28 mouse cellular contexts compared by ENCODE assay signal in the genomic region with DNA sequence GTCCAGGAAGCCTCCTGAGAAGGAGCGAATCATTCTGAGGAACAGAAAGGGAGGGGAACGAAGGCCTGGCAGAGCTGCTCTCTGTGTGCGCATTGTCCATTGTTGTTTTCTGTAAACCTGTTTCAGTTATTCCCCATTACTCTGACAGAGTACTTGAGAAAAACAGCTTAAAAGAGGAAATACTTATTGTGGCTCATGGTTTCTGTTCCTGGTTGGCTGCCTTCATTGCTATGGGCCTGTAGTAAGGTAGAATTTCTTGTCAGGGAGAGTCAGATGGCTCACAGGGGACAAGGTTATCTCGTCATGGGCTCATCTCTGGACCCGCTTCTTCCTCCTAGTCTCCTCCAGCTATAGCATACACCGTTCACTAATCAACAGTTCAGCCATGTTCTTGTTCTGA.
A peak's percentile ranks its signal among the peaks of the same experiment; 100 is the strongest.
DNase-seq lines count a peak whose midpoint lies in the region; ATAC-seq lines count a peak whose summit lies in the region.
"Had no signal": no experiment of that assay in that cellular context is flagged by ENCODE, and none has a peak within 500 bp of the region (broad histone marks: within the 10 kb centered on the region; RNA-seq: fewer than 3 reads in every experiment).

No protein-coding gene starts in this region.

- H3K27me3 ChIP-seq in hindbrain, embryonic 11.5 days (ENCODE audit: control insufficient read depth, insufficient read depth, low read length): no peaks in the 10 kb centered on the region
- H3K27me3 ChIP-seq: forebrain, embryonic 15.5 days; heart, embryonic 15.5 days; hindbrain, embryonic 13.5 days; limb, embryonic 15.5 days; liver, embryonic 15.5 days; megakaryocyte, embryonic 14.5 days; midbrain, embryonic 12.5 days; neural tube, embryonic 15.5 days had no signal

- H3K9me3 ChIP-seq in hindbrain, embryonic 11.5 days (ENCODE audit: control insufficient read depth, low read length): no peaks in the 10 kb centered on the region
- H3K9me3 ChIP-seq: forebrain, embryonic 15.5 days; G1E; heart, embryonic 10.5 days; heart, embryonic 15.5 days; hindbrain, embryonic 13.5 days; limb, embryonic 10.5 days; limb, embryonic 15.5 days; liver, embryonic 15.5 days; megakaryocyte, embryonic 14.5 days; midbrain, embryonic 12.5 days; neural tube, embryonic 15.5 days had no signal

- no peak overlapping the region for H3K27ac ChIP-seq in hindbrain, embryonic 11.5 days (ENCODE audit: low read depth, low read length)
- H3K27ac ChIP-seq: forebrain, embryonic 15.5 days; heart, embryonic 10.5 days; heart, embryonic 15.5 days; hindbrain, embryonic 13.5 days; kidney, postnatal 0 days; limb, embryonic 10.5 days; limb, embryonic 15.5 days; liver, embryonic 15.5 days; midbrain, embryonic 12.5 days; neural tube, embryonic 15.5 days had no signal

- no peaks in the 10 kb centered on the region for H3K36me3 ChIP-seq in hindbrain, embryonic 11.5 days (ENCODE audit: control insufficient read depth, insufficient read depth, low read length)
- H3K36me3 ChIP-seq: forebrain, embryonic 15.5 days; G1E; heart, embryonic 10.5 days; heart, embryonic 15.5 days; hindbrain, embryonic 13.5 days; limb, embryonic 10.5 days; limb, embryonic 15.5 days; liver, embryonic 15.5 days; midbrain, embryonic 12.5 days; neural tube, embryonic 15.5 days had no signal

- H3K4me3 ChIP-seq in hindbrain, embryonic 11.5 days (ENCODE audit: low read depth, low read length): no peak overlapping the region
- H3K4me3 ChIP-seq: forebrain, embryonic 15.5 days; heart, embryonic 10.5 days; heart, embryonic 15.5 days; hindbrain, embryonic 13.5 days; limb, embryonic 10.5 days; limb, embryonic 15.5 days; liver, embryonic 15.5 days; megakaryocyte, embryonic 14.5 days; midbrain, embryonic 12.5 days; neural tube, embryonic 15.5 days had no signal

- H3K4me2 ChIP-seq in hindbrain, embryonic 11.5 days (replicated peaks; ENCODE audit: low read depth, low read length): no peak overlapping the region
- H3K4me2 ChIP-seq: forebrain, embryonic 15.5 days; heart, embryonic 15.5 days; hindbrain, embryonic 13.5 days; limb, embryonic 15.5 days; liver, embryonic 15.5 days; midbrain, embryonic 12.5 days; neural tube, embryonic 15.5 days had no signal

- DNase-seq in lung, postnatal 36 days: peak; percentile 30
- no peak for DNase-seq in lung, adult 18-20 months
- DNase-seq in B cell, adult 2 months: peak; percentile 59 to 62
- DNase-seq in monocyte, adult 2 months (ENCODE audit: low read depth in 1 of 2, low spot score in 2 of 2): peak; percentile 1 to 10
- no peak for DNase-seq in hindbrain, embryonic 11.5 days (ENCODE audit: low spot score)
- no peak for DNase-seq in gastrocnemius, postnatal 25 days
- no peak for DNase-seq in right cerebral cortex, postnatal 4 days
- DNase-seq: adrenal gland, adult 8-10 months; cerebellum, adult 8-10 months; cerebellum, postnatal 25 days; kidney, adult 8-10 months; layer of hippocampus, adult 9-11 months; right cerebral cortex, adult 18-20 months; thymus, postnatal 4 days had no signal

- WGBS in hindbrain, embryonic 11.5 days: 87% methylated on average over 6 of the region's 6 CpGs

- no peaks in the 10 kb centered on the region for H3K4me1 ChIP-seq in hindbrain, embryonic 11.5 days (replicated peaks; ENCODE audit: control insufficient read depth, insufficient read depth, low read length)
- H3K4me1 ChIP-seq: forebrain, embryonic 15.5 days; heart, embryonic 10.5 days; heart, embryonic 15.5 days; hindbrain, embryonic 13.5 days; limb, embryonic 10.5 days; limb, embryonic 15.5 days; liver, embryonic 15.5 days; megakaryocyte, embryonic 14.5 days; midbrain, embryonic 12.5 days; neural tube, embryonic 15.5 days had no signal

- ATAC-seq in common myeloid progenitor, adult 5-6 weeks (replicated peaks; ENCODE audit: low read depth, poor library complexity, severe bottlenecking): peak; percentile 90
- no peak for ATAC-seq in hindbrain, embryonic 11.5 days (ENCODE audit: low FRiP score)
- ATAC-seq: forebrain, embryonic 15.5 days; intestine, embryonic 16.5 days had no signal

- H3K9ac ChIP-seq in hindbrain, embryonic 11.5 days (ENCODE audit: low read depth, low read length): no peak overlapping the region
- H3K9ac ChIP-seq: forebrain, embryonic 15.5 days; heart, embryonic 15.5 days; hindbrain, embryonic 13.5 days; limb, embryonic 15.5 days; liver, embryonic 15.5 days; midbrain, embryonic 12.5 days; neural tube, embryonic 15.5 days had no signal

Comparison
In these comparisons a context has a peak if more than half of its experiments do, and no peak if none do; other contexts are left out.
1. DNase-seq: peak in lung, postnatal 36 days (single experiment), B cell, adult 2 months (2 of 2) and monocyte, adult 2 months (2 of 2); none in lung, adult 18-20 months (0 of 2), hindbrain, embryonic 11.5 days (single experiment), gastrocnemius, postnatal 25 days (single experiment) and right cerebral cortex, postnatal 4 days (single experiment).